Mouse (Mus musculus) B cell, adult 67 days (primary cell): Measurements from ENCODE around the gene Rnf44. TPM values are rescaled to one million over a fixed set of nuclear protein-coding genes. Genes with fewer than 3 reads are reported as not detected.

ENCODE experiments used
- total RNA-seq, 2 experiments: library from RNA; stranded (reverse); gene quantifications; 4 replicates each; pipeline ENCODE4 v1.2.4; 2023

Gene Rnf44
- total RNA-seq, result 100 to 1,000 TPM; 265 to 275 TPM

DNA sequence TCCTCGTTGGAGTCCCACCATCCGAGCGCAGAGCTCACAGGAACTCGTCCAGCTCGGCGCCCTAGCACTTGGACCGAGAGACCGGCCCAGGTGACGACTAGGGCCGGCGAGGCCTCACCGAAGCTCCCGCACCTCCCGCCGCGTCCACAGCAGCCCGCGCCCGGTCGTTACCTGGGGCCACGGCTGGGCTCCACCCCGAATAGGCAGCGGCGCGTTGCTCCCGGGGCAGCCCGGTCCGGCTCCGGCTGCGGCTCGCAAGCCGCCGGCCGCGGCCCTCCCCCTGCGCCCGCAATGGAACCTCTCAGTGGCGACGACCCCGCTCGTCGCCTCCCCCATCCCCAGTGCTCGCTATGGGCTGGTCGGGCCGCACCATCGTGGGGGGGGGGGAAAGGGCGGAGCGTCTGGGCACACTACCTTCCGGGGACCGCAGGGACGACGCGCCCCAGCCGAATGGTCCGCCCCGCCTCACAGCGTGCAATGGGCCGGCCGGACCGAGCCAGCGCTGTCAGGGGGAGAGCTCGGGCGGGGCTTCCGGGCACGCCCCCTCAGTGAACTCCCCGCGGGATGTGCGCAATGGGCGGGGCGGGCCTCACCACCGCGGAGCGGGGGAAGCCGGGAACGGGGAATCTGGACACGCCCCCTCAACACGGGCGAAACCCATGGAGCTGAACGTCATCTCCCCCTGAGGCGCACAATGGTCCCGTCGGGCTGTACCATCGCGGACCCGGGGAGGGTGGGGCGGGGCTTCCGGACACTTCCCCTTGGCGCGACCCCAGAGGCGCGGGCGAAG, at the start of gene Rnf44:
Rnf44 (minus strand) TSS at position 350 of the 790 bp plus-strand sequence.

DNA sequence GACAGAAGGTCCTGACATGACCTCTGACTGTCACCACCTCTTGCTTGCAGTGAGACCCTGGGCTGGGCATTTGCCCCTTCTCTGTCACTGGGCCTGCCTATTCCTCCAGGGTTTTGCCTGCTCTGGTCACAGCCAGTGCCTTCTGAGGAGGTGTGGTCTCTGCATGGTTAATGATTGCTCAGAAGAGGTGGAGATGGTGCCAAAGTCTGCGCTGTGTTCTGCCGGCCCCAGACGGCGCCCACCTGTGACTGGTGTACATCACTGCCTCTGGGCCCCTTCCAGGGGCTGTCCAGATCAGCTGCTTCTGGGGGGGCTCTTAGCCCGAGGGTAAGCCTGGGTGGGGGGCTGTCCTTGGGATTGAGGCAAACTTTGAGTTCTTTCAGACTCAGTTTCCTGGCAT, 7.5 kb upstream of the Rnf44 start, which contains the start of gene Cdhr2:
Cdhr2 (plus strand) TSS at position 219 of the 400 bp plus-strand sequence.

Other genes starting within 250 kb of the Rnf44 start
- 10 to 100 TPM; 30.1 to 34.3 TPM for gene Thoc3, start 225.1 kb downstream of the Rnf44 start, total RNA-seq
- 10 to 100 TPM; 26.3 to 31.4 TPM for gene Simc1, start 190.1 kb downstream of the Rnf44 start, total RNA-seq
- 10 to 100 TPM; 37.8 to 44.3 TPM for gene 4833439L19Rik, start 128.5 kb downstream of the Rnf44 start, total RNA-seq
- gene Arl10, start 118.9 kb downstream of the Rnf44 start, total RNA-seq, result 10 to 100 TPM; 11.8 to 12.7 TPM
- 10 to 100 TPM; 17.5 to 23.9 TPM for gene Nop16, start 103.8 kb downstream of the Rnf44 start, total RNA-seq
- gene Higd2a, start 103.7 kb downstream of the Rnf44 start, total RNA-seq, result 10 to 100 TPM; 56.7 to 59.0 TPM
- gene Cltb, start 82.6 kb downstream of the Rnf44 start, total RNA-seq, result 10 to 100 TPM; 13.7 to 20.8 TPM
- gene Faf2, start 72.1 kb downstream of the Rnf44 start, total RNA-seq, result 10 to 100 TPM; 63.6 to 74.8 TPM
- gene Cdhr2, start 7.6 kb upstream of the Rnf44 start, total RNA-seq, result not detected
- not detected for gene Gprin1, start 56.0 kb upstream of the Rnf44 start, total RNA-seq
- gene Sncb, start 72.7 kb upstream of the Rnf44 start, total RNA-seq, result not detected
- not detected for gene Eif4e1b, start 90.1 kb upstream of the Rnf44 start, total RNA-seq
- 1 to 10 TPM; 7.6 to 8.8 TPM for gene Tspan17, start 95.5 kb upstream of the Rnf44 start, total RNA-seq